Mouse (Mus musculus): ENCODE measurements at regions not wholly inside any gene's neighbourhood (a gene's known extent, or its start where the extent isn't known, plus 50 kb on each side); places are given as distances from the start of the nearest gene placed in this dataset.

DNA sequence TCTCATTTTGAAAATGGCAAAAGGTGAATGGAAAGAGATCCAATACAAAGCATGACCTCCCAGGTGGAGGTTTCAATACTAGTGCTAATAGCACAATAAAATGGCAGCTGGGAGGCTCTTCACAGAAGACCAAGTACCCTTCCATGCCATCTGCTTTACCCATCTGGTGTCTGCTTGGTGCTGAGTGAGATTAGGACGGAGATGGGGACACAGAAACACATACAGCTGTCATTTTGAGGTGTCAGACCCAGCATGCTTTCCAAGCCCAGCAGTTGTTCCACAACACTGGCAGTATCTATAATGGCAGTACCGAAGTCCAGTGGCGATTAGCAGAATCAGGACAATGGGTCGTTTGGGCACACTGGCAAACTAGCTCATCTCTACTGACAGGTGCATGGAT lies 118.9 kb upstream of the 1700064H15Rik start:
- Histone ChIP-seq H3K4me3 (no peak overlapping the region), H3K27me3 (ENCODE audit: poor library complexity, severe bottlenecking) (no peaks in the 10 kb centered on the region), H3K36me3 (replicated peaks) (no peaks in the 10 kb centered on the region), H3K9me3 (no peaks in the 10 kb centered on the region), H3K4me1 (no peaks in the 10 kb centered on the region), H3K27ac (no peak overlapping the region)
- 90% methylated on average over 4 of the region's 4 CpGs for WGBS
- DNase-seq (ENCODE audit: extremely low spot score, low spot score), result no peak

DNA sequence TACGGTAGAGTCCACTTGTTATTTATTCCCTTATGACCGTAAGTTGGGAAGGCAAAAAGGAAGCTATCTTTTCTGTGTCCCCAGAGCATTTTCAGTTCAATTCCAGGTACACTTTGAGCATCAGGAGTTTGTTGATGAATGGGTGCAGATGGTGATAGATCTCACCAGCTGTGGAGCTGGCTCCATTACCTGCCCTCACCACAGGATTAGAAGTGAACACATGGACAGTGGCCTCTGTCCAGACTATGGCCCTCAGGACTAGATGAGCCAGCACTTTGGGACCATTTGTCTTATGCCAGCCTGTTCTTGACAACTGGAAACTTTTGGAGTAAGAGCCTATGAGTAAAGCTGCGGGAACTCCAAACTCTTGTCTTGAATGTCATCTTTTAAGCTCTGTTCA lies 123.5 kb upstream of the 1700064H15Rik start:
- DNase-seq (ENCODE audit: extremely low spot score, low spot score), result no peak
- H3K27me3 ChIP-seq (ENCODE audit: poor library complexity, severe bottlenecking), result no peaks in the 10 kb centered on the region
- no peak overlapping the region for H3K27ac ChIP-seq
- H3K36me3 ChIP-seq (replicated peaks), result no peaks in the 10 kb centered on the region
- H3K4me3 ChIP-seq, result no peak overlapping the region
- H3K9me3 ChIP-seq, result no peaks in the 10 kb centered on the region
- no peaks in the 10 kb centered on the region for H3K4me1 ChIP-seq
- 90% methylated on average over 3 of the region's 3 CpGs for WGBS

DNA sequence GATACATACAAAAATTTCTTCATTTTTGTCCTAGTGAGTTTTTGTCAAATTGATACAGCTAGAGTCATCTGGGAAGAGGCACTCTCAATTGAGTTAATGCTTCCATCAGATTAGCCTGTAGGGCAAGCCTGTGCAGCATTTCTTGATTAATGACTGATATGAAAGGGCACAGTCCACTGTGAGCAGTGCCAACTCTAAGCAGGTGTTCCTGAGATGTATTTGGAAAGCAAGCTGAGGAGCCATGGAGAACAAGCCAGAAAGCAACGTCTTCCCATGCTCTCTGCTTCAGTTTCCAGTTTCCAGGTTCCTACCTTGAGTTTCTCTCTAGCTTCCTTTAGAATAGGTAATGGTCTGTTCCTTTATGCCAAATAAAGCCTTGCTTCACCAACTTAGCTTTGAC lies 125.5 kb upstream of the 1700064H15Rik start:
- no peak overlapping the region for H3K4me3 ChIP-seq

DNA sequence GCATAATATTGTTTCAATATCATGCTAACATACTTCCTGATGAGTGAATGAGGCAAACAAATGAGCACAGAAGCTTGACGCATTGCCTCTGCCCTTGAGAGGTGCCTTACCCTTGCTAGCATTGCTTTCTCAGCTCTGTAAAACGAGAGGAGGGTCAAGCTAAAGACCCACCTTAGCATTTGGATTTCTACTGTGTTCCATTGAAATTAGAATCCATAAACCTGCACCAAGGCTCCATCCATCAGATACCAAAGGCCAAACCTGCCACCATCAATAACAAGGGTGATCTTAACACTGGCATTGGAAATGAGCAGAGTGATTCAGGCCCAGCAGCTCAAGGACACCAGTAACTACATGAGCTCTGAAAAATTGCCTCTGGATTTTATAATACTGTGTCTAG lies 126.2 kb upstream of the 1700064H15Rik start:
- Histone ChIP-seq H3K36me3 (replicated peaks) (no peaks in the 10 kb centered on the region), H3K9me3 (no peaks in the 10 kb centered on the region), H3K4me1 (no peaks in the 10 kb centered on the region), H3K4me3 (no peak overlapping the region), H3K27me3 (ENCODE audit: poor library complexity, severe bottlenecking) (no peaks in the 10 kb centered on the region), H3K27ac (no peak overlapping the region)
- DNase-seq (ENCODE audit: extremely low spot score, low spot score), result no peak
- 77% methylated on average over 2 of the region's 2 CpGs for WGBS

More for the DNA sequence above, 125.5 kb upstream of the 1700064H15Rik start:
- Histone ChIP-seq H3K9me3 (no peaks in the 10 kb centered on the region), H3K4me1 (no peaks in the 10 kb centered on the region), H3K27ac (no peak overlapping the region), H3K27me3 (ENCODE audit: poor library complexity, severe bottlenecking) (no peaks in the 10 kb centered on the region), H3K36me3 (replicated peaks) (no peaks in the 10 kb centered on the region)
- WGBS, result 86% methylated on average over 1 of the region's 1 CpGs
- no peak for DNase-seq (ENCODE audit: extremely low spot score, low spot score)

DNA sequence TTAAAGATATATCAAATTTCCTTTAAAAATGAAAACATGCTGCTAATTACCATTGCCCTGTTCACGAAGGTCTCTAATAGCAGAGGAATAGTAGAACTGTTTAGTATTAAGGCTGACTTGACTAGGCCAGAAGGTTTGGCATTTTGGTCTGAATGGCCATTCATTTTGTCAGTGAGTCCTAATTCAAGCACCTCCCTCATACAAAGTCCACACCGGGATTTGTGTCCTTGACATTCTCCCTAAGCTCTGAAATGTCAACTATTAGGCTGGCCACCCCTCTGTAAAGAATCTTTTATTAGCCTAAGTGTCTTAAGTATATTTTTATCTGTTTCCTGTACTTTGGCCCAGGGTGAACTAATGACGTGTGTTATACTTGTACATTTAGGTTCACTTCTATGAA lies 126.7 kb upstream of the 1700064H15Rik start:
- 88% methylated on average over 3 of the region's 3 CpGs for WGBS
- no peaks in the 10 kb centered on the region for H3K4me1 ChIP-seq
- no peak overlapping the region for H3K4me3 ChIP-seq
- H3K27me3 ChIP-seq (ENCODE audit: poor library complexity, severe bottlenecking), result no peaks in the 10 kb centered on the region
- DNase-seq (ENCODE audit: extremely low spot score, low spot score), result no peak
- no peaks in the 10 kb centered on the region for H3K36me3 ChIP-seq (replicated peaks)
- no peaks in the 10 kb centered on the region for H3K9me3 ChIP-seq
- H3K27ac ChIP-seq, result no peak overlapping the region

DNA sequence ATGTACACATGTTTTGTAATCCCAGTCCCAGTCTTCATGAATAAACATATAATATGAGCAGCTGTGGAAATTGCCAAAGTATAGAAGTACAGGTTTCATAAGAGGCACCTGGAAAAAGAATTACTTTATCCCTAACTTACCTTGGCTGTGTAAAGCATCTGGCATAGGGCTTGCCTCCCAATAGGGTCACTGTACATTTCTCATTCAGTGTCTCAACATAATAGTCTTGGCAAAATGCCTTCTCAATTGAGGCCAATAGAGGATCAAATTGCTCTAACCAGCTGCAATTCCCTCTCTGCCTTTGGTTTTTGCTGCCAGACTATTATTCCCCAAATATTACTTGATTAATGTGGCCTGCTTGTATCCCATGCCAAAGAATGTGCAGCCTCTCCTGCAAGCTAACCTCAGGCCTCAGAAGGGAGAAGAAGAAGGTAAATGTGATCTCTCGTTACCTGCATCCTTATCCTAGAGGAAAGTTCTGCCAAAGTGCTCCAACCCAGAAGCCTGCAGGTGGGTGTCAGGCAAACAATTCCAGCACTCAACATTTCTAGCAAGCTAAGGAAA lies 158.2 kb upstream of the Cp start:
- no peak overlapping the region for H3K27ac ChIP-seq
- H3K4me3 ChIP-seq, result no peak overlapping the region
- DNase-seq (ENCODE audit: extremely low spot score, low spot score), result no peak
- H3K36me3 ChIP-seq (replicated peaks), result no peaks in the 10 kb centered on the region
- WGBS, result 95% methylated on average over 1 of the region's 1 CpGs
- H3K4me1 ChIP-seq, result no peaks in the 10 kb centered on the region
- peaks cover 1% of the 10 kb centered on the region; the same call in 1 of the 2 replicates for H3K9me3 ChIP-seq
- no peaks in the 10 kb centered on the region for H3K27me3 ChIP-seq (ENCODE audit: poor library complexity, severe bottlenecking)

DNA sequence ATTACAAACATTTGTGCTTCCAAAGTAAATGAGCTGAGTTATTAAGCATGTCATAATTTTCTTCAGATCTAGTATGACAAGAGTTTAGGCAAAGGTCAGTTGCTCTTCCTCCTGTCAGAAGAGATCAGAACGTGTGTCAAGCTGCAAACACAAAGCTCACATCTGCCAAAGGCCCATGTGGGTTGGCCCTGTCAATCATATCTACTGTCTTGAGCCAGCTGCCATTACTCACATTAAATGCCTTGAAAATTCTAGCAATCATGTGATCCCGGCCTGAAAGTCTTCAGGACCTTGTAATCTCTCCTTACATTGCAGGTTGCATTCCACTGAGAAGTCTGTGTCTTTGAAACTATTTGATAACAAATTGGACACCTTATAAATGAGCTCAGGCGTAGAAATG lies 146.8 kb upstream of the Cp start:
- no peak for DNase-seq (ENCODE audit: extremely low spot score, low spot score)

DNA sequence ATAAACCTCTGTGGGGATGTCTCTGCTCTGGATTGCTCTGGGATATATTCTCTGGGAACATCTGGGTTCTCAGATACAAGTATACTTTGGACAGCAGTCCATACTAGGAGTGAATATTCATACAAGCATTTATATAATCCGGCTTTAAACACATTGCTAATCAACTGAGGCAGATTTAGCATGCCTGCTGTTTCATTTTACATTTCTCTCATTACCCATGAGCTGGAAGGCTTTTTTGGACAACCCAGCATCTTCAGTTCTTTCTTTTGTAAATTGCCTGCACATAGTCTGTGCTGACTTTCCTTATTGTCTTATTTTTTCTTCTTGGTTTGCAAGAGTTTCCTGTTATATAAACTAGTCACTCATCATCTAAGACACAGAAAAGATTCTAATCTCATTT lies 131.9 kb upstream of the Cp start:
- Histone ChIP-seq H3K9me3 (no peaks in the 10 kb centered on the region), H3K4me3 (no peak overlapping the region), H3K27ac (no peak overlapping the region), H3K27me3 (ENCODE audit: poor library complexity, severe bottlenecking) (no peaks in the 10 kb centered on the region), H3K36me3 (replicated peaks) (no peaks in the 10 kb centered on the region), H3K4me1 (no peaks in the 10 kb centered on the region; the same call in 1 of the 2 replicates)
- 84% methylated on average over 1 of the region's 1 CpGs for WGBS
- DNase-seq (ENCODE audit: extremely low spot score, low spot score), result no peak

More for the DNA sequence above, 146.8 kb upstream of the Cp start:
- no peak overlapping the region for H3K4me3 ChIP-seq
- no peaks in the 10 kb centered on the region for H3K4me1 ChIP-seq
- H3K27me3 ChIP-seq (ENCODE audit: poor library complexity, severe bottlenecking), result no peaks in the 10 kb centered on the region
- no peaks in the 10 kb centered on the region for H3K9me3 ChIP-seq
- no peaks in the 10 kb centered on the region for H3K36me3 ChIP-seq (replicated peaks)
- H3K27ac ChIP-seq, result no peak overlapping the region
- 83% methylated on average over 3 of the region's 3 CpGs for WGBS

DNA sequence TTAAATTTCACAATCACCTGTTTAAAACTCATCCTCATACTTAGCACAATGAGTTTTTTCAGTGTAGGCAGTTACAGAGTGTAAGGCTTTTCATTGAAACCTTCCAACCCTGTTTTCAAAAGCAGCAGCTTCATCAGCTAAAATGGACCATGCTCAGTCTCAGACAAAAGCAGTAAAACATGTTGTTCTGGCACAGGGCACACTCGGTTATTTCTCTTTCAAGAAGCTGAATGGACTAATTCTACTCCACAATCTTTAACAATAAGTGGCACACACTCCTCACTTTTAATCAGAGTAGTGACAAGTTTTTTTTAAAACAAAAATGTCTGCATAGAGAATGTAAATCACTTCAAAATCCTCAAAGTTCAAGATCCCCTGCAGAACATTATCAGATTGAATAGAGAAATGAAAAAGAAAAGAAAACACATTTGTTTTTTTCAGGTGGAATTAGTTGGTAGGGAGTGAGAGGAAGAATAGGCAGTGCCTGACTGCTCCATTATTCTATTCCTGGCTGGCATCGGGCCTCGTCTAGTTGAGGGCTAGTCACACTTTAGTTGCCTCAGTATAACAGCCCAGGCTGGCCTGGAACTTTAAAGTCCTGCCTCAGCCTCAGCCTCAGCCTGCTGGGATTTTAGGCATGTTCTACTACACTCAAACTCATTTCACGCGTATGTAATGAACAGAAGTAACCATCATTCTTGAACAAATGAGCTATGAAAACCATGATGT lies 128.2 kb upstream of the Cp start:
- Histone ChIP-seq H3K9me3 (no peaks in the 10 kb centered on the region), H3K36me3 (replicated peaks) (no peaks in the 10 kb centered on the region), H3K4me1 (no peaks in the 10 kb centered on the region; the same call in 1 of the 2 replicates), H3K4me3 (no peak overlapping the region), H3K27ac (no peak overlapping the region), H3K27me3 (ENCODE audit: poor library complexity, severe bottlenecking) (no peaks in the 10 kb centered on the region)
- WGBS, result 69% methylated on average over 5 of the region's 5 CpGs
- DNase-seq (ENCODE audit: extremely low spot score, low spot score), result no peak

DNA sequence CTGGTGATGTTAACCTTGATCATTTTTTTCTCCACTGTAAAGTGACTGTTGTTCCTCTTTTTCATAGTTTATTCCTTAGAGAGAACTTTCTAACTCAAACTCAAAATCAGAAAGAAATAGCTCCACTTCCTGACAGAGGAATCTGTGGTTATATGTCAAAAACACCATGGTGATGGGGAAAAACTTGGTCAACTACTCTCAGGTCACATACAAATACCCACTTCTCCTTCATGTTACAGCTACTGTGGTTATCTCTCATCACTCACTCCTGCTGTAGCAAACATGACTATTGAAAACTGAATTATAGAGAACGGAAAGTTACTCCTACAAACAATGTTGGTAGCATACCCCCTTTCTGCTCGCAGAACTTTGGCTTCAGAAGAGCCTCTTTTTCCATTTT lies 127.1 kb upstream of the Cp start:
- H3K27ac ChIP-seq, result no peak overlapping the region
- no peak for DNase-seq (ENCODE audit: extremely low spot score, low spot score)
- no peaks in the 10 kb centered on the region for H3K36me3 ChIP-seq (replicated peaks)
- H3K27me3 ChIP-seq (ENCODE audit: poor library complexity, severe bottlenecking), result no peaks in the 10 kb centered on the region
- 89% methylated on average over 2 of the region's 2 CpGs for WGBS
- no peaks in the 10 kb centered on the region for H3K9me3 ChIP-seq
- H3K4me3 ChIP-seq, result no peak overlapping the region
- no peaks in the 10 kb centered on the region; the same call in 1 of the 2 replicates for H3K4me1 ChIP-seq

DNA sequence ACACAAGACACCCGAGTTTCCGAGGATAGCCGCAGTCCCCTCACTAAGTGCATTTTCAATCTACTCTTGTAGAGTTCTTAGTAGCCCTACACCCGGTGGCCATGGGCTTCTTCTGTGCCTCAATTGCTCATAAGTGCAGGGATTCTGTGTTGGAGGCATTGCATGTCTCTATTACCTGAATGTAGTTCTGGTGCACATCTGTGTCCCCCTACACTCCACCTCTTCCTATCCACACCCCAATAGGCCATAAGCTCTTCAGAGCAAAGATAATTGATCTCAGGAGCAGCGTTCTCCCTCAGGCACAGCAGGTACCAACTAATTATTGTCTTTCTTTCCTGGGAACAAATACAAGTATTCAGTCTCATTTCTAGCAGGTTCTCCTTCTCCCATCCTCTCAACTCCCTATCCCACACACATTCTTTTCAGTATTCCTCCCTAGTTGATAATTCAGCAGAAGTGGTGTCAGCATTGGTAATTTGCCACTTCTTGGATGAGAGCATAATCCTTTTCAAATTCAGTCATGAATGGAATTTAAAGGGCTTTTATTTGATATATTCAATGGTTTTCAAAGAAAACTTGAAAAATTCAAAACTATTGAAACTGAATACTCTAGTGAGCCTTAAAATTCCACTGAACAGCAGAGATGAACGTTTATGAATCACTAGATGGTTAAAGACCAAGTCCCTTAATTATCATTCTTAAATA lies 108.7 kb upstream of the Cp start:
- 81% methylated on average over 6 of the region's 6 CpGs for WGBS
- no peak for DNase-seq (ENCODE audit: extremely low spot score, low spot score)
- Histone ChIP-seq H3K27ac (no peak overlapping the region), H3K4me3 (no peak overlapping the region), H3K9me3 (no peaks in the 10 kb centered on the region), H3K27me3 (ENCODE audit: poor library complexity, severe bottlenecking) (no peaks in the 10 kb centered on the region), H3K36me3 (replicated peaks) (no peaks in the 10 kb centered on the region), H3K4me1 (no peaks in the 10 kb centered on the region)

DNA sequence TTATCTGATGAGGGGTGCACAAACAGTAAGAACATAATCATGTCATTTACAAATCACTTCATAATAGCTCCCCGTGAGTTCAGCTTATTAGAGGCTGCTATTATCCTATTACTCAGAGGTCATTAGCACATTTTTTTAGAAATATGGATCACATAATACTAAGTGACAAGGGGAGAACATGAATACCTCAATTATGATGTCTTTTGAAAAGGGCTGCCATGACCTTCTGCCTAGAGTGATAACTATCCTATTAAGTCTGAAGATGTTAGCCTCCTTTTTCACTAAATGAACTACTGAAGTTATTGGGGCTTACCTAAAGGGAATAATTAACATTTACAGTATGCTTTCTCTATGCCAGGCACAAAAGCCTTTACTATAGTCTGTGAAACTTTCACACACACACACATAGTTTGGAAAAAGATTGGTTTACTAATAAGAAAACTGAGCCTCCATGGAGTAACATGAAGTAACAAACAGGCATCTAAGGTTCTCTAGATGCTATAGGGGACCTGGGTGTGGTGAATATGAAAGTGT lies 108.1 kb upstream of the Cp start:
- Histone ChIP-seq H3K4me1 (no peaks in the 10 kb centered on the region), H3K36me3 (replicated peaks) (no peaks in the 10 kb centered on the region), H3K27me3 (ENCODE audit: poor library complexity, severe bottlenecking) (no peaks in the 10 kb centered on the region), H3K27ac (no peak overlapping the region), H3K4me3 (no peak overlapping the region), H3K9me3 (no peaks in the 10 kb centered on the region)
- no peak for DNase-seq (ENCODE audit: extremely low spot score, low spot score)
- WGBS, result 84% methylated on average over 1 of the region's 1 CpGs

DNA sequence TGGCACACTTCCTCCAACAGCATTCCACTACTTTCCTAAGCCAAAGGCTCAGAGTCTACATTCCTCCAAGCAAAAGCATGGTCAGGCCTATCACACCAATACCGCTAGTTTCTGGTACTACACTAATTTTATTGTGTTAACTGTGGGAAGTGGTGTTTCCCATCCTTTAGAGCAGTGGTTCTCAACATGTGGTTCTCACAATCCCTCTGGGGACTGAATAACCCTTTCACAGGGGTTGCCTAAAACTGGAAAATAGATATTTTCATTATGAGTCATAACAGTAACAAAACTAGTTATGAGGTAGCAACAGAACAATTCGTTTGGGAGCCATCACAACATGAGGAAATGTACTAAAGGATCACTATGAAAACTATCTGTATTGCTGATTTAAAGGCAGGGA lies 74.2 kb upstream of the Cp start:
- 79% methylated on average over 2 of the region's 2 CpGs for WGBS
- no peaks in the 10 kb centered on the region for H3K36me3 ChIP-seq (replicated peaks)
- no peak for DNase-seq (ENCODE audit: extremely low spot score, low spot score)
- H3K4me1 ChIP-seq, result no peaks in the 10 kb centered on the region
- no peaks in the 10 kb centered on the region for H3K9me3 ChIP-seq
- no peak overlapping the region for H3K27ac ChIP-seq
- H3K4me3 ChIP-seq, result no peak overlapping the region
- H3K27me3 ChIP-seq (ENCODE audit: poor library complexity, severe bottlenecking), result no peaks in the 10 kb centered on the region
